Mouse (Mus musculus): ENCODE data around the gene Kif28.

DNA sequence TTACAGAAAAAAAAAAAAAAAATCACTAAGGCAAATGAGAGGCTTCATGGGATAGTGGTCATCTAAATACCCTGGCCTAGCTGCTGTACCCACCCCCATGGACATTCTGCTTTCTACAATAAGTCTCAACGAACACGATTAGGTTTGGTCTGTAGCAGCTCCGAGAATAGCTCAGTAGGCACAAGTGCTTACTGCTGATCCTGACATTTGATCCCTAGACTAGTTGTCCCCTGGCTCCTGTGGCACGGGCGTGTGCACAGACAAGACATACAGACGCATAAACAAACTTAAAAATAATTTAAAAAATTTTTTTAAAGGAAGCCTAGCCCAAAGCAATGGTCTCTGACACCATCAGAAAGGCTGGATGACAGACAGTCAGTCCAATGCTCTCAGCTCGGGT is 77.6 kb downstream of the Kif28 start:
- TF ChIP-seq ZNF384 (IDR thresholded peaks at IDR 0.05; ENCODE audit: low read depth, low read length), result no peak
- no peak for TF ChIP-seq HCFC1 (IDR thresholded peaks at IDR 0.05; ENCODE audit: borderline replicate concordance, insufficient read depth, low read length)
- no peak for TF ChIP-seq CHD2 (IDR thresholded peaks at IDR 0.05; ENCODE audit: low read depth, low read length)
- TF ChIP-seq ZC3H11A (IDR thresholded peaks at IDR 0.05; ENCODE audit: borderline replicate concordance, low read depth, low read length), result no peak
- no peak for TF ChIP-seq MAFK (IDR thresholded peaks at IDR 0.05; ENCODE audit: insufficient read depth, low read depth, low read length)
